Mouse (Mus musculus) A20 (cell line): ENCODE data around the gene Chfr.
A peak's percentile ranks its signal among the peaks of the same experiment; 100 is the strongest.

Source experiments
- DNase-seq: peaks from one replicate; pipeline ENCODE4 v3.0.0-alpha.2; 2011; ENCODE audit warnings: low read depth, low spot score

Gene Chfr

DNA sequence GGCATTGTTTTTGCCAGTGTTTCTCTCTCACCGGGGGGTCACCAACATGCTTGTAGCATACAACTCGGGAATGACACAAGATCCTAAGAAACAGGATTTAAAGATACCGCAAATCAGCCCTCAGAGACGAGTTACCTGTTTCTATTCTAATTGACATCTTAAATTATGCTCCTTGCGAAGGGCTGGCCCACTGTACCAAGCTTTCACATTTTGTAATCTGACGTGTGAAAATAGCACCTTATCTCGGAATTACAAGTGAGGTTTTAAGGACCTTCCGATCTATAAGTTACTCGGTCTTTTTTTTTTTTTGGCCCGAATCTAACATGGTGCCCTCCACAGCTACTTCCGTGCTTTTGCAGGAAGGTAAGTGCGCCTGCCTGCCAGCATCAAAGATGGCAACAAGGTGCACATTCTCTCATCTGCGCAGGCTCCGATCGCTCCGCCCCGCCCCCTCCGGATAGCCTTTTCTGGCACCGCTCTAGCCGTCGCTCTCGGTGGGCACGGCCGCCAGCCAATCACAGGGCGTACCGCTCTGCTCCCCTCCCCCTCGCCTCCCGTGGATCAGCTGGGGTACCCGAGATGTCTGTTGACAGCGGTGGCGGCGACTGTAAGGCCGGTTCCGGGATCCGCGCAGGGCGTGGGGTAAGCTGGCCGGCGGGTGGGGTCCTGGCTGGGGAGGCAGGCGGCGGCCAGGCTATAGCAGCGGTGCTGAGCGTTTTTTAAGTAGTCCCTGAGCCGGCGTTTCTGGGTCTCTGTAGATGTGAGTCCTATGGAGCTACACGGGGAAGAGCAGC, at the start of gene Chfr:
Gene Chfr (plus strand): TSS at position 550 of the 794 bp plus-strand sequence.
- DNase-seq: peak; percentile 99

GRCm38 (mm10) chr5:110086161-110086866, 49.3 kb upstream of the Chfr start:
- no peak for DNase-seq

DNA sequence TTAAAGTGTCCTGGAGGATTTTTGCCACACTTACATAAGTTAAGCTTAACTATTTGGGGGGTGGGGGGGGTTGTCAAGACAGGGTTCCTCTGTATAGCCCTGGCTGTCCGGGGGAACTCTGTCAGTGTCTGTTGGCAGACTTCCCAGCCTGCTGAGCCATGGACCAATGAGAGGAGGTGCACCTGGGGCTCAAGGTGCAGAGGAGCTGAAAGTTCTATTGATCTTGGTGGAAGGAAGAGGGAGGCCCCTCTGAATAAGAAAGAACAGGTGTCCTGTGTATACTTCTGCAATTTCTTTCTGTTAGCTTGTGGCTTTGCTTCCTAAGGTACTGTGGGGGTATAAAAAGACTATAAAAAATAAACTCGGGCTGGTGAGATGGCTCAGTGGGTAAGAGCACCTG, 44.1 kb upstream of the Chfr start:
- DNase-seq: peak; percentile 84

- peak; percentile 96 for DNase-seq
Observed at GRCm38 (mm10) chr5:110094030-110094846, 41.4 kb upstream of the Chfr start, which contains the start of gene Gm35315. Gene Gm35315 (minus strand): TSS chr5:110094420.

- DNase-seq: no peak
Observed at GRCm38 (mm10) chr5:110094847-110095213, 40.8 kb upstream of the Chfr start.

DNA sequence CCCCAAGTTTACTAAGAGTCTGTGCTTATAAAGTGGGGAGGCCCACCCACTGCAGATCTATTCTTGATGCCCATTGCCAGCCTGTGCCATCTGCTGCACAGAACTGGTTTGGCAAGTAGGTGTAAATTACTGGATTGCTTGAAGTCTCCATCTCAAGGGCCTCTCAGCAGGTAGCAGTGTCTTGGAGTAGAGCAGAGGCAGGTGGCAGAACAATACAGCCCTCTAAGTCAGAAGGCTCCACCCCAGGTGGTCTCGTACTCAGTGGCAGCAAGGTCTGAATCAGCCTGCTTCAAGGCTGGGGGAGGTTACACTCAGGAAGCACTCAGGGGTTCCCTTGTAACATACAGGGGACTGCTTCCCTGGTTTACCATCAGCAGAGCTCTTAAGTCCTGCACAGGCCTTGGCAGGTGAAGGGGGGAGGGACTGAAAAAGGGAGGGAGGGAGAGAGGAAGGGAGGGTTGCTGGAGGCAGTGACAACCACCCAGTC, 36.6 kb upstream of the Chfr start:
- no peak for DNase-seq

DNA sequence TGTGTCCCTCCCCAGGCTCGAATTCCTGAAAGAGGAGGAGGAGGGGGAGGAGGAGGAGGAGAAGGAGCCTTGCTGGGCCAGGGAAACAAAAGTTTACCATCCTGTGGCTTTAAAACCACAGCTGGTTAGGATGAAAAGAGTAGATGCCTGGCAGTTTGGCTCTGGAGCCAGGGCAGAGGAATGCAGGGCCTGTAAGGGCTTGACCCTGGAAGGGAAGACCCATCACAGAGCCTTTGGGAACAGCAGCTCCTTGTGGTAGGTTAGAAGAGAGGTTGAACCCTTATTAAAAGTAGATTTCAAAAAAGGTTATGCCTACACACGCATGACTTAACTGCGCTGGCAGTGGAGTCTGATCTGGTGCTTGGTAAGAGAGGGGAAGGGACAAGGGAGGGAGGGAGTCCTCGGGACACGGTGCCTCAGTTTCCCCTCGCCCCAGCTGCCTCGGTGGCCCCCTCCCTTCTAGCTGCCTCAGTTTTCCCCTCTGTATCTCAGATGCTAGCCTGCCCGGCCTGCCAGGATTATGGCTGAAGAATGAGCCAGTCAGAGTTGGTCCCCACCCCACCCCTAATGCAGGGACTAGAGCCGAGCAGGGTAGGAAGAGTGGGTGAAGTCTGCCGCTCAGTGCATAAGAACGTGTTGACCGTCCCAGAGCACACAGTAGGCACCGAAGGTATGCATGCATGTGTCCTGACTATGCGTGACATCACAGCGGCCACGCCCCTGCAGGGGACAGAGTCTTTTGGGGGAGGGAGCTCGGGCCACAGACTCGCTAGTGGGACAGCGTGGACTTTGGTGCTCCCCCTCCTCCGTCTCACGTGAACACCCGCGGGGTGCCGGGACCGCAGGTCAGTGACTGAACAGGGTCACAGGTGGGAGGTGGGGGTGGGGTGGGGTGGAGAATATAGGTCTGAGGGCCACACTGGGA, 35.7 kb upstream of the Chfr start, which contains the start of gene Plcxd1:
Gene Plcxd1 (plus strand): TSS at position 314 of the 925 bp plus-strand sequence.
- no peak for DNase-seq

GRCm38 (mm10) chr5:110100921-110101631, 34.6 kb upstream of the Chfr start:
- DNase-seq: no peak

DNA sequence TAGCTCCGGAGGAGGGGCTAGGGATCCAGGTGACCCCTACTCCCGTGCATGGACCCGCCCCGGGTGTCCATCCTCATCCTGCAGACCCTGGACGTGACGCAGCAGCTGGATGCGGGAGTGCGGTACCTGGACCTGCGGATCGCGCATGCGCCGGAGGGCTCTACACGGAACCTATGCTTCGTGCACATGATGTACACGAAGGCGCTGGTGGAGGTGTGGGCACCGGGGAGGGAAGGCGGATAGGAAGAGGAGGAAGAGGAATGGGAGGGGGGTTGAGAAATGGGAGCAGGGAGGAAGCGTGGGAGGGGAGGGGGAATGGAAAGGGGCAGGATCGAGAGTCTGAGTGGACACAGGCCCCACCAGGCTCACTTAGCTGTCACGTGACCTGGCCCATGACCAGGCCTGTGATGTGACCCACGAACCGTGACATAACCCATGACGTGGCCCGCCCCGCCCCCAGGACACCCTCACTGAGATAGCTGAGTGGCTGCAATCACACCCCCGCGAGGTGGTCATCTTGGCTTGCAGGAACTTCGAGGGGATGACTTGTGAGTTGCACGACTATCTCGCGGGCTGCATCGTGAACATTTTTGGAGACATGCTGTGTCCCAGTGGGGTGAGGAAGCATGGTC, 33.8 kb upstream of the Chfr start:
- no peak for DNase-seq

- DNase-seq: no peak
Observed at GRCm38 (mm10) chr5:110102429-110102828, 33.2 kb upstream of the Chfr start.

GRCm38 (mm10) chr5:110102853-110103625, 32.6 kb upstream of the Chfr start:
- DNase-seq: no peak

- DNase-seq: no peak
Observed at GRCm38 (mm10) chr5:110103901-110104615, 31.6 kb upstream of the Chfr start.

DNA sequence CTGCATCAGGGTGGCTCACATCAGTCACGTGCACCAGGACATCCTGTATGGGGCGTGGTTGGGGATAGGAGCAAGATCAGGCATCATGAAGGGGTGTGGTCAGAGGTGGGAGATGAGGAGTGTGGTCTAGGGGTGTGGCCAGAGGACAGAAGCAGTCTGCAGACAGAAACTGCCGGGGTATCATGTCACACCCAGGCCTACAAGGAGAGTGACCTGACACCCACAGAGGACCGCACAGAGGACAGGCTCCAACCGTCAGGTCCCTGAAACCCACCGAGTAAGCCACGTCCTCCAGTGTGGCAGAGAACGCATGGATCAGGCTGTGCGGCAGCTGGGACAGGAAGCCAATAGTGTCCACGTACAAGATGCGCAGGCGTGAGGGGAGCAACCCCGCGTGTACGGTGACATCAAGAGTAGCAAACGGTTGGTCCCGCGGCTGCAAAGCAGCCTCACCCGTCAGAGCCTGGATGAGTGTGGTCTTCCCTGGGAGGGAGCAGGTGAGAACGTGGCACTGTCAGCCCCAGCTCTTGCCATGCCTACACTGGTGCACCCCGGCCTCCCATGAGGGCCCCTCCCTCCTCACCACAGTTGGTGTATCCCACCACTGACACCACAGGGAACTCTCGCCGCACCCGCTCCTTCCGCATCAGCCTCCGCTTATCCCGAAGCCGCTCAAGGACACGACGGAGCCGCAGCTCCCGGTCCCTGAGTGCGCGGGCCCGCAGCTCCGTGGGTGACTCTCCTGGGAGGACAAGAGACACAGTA, 30.8 kb upstream of the Chfr start:
- no peak for DNase-seq

DNA sequence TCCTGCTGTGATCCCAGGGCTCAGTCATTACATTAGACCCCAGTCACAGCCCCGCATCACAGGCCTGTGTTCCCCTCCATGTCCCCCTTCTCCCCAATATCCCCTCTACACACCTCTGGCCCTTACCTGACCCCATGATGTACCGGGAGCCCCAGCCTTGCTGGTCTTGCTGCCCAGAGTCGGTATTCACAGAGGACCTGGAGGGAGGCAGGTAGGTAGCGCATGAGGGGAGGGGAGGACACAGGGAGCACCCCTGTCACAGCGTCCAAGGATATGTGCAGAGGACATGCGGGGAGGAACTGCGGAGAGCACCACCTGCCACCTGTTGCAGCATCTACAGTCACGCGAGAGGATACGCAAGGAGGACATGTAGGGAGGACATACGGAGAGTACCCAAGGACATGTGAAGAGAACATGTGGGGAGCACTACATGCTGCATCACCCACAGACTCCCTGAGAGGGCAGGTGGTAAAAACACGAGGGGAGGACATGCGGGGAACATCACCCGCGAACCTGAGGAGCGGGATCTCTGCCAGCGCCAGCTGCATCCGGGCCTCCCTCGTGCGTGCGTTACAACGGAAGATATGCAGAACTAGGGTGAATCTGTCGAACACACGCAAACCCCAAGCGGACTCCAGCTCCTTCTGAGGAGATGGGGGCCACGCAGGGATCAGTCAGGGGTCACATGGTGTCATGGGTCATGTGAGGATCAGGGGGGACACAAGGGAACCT, 29.3 kb upstream of the Chfr start:
- no peak for DNase-seq

GRCm38 (mm10) chr5:110106901-110107564, 28.6 kb upstream of the Chfr start:
- DNase-seq: no peak
